Mouse (Mus musculus) kidney, embryonic 14.5 days (tissue): Measurements from ENCODE around the gene A730061H03Rik. TPM values are rescaled to one million over a fixed set of nuclear protein-coding genes. Genes with fewer than 3 reads are reported as not detected.
A peak's percentile ranks its signal among the peaks of the same experiment; 100 is the strongest.

ENCODE experiments used
- ATAC-seq: fragments of 200-750 bp; cut with Nextera tagmentation; 2 replicates; pipeline ENCODE4 v1.8.0; 2017; ENCODE audit warnings: moderate number of reproducible peaks, mild to moderate bottlenecking, moderate TSS enrichment, moderate library complexity; ENCODE audit not compliant: low FRiP score, low TSS enrichment
- H3K27ac ChIP-seq: fragments of 300-500 bp; sonication (generic); 2 replicates; pipeline ENCODE4 v1.5.1; 2014; ENCODE audit warnings: low read depth, mild to moderate bottlenecking, low read length, moderate library complexity, mixed read lengths
- H3K27me3 ChIP-seq: fragments of 300-500 bp; sonication (generic); 2 replicates; pipeline ENCODE4 v1.6.1; 2014; ENCODE audit warnings: mild to moderate bottlenecking, low read length; ENCODE audit not compliant: control insufficient read depth, insufficient read depth
- H3K36me3 ChIP-seq: fragments of 300-500 bp; sonication (generic); 2 replicates; pipeline ENCODE4 v1.6.1; 2014; ENCODE audit warnings: low read length, mixed read lengths; ENCODE audit not compliant: control insufficient read depth, insufficient read depth
- H3K4me1 ChIP-seq: fragments of 300-500 bp; sonication (generic); 2 replicates; pipeline ENCODE4 v1.6.1; 2014; ENCODE audit warnings: low read length, mixed read lengths; ENCODE audit not compliant: control insufficient read depth, insufficient read depth
- H3K4me2 ChIP-seq: fragments of 300-500 bp; sonication (generic); replicated peaks from 2 replicates; pipeline ENCODE4 v1.6.1; 2014; ENCODE audit warnings: low read depth, mild to moderate bottlenecking, low read length
- H3K4me3 ChIP-seq: fragments of 300-500 bp; sonication (generic); 2 replicates; pipeline ENCODE4 v1.5.1; 2014; ENCODE audit warnings: mild to moderate bottlenecking, low read length
- H3K9ac ChIP-seq: fragments of 300-500 bp; sonication (generic); 2 replicates; pipeline ENCODE4 v1.6.1; 2014; ENCODE audit warnings: low read depth, mild to moderate bottlenecking, low read length, moderate library complexity
- H3K9me3 ChIP-seq: fragments of 300-500 bp; sonication (generic); 2 replicates; pipeline ENCODE4 v1.6.1; 2016; ENCODE audit warnings: low read length; ENCODE audit not compliant: control insufficient read depth
- WGBS: fragments of 180-500 bp; shearing (Covaris S2); extraction: QIAGEN DNeasy Blood & Tissue Kit; methylation state at CpG from one replicate; pipeline ENCODE4 v1.1.7; 2014; 5-methylcytosine and 5-hydroxymethylcytosine counted together
- polyA plus RNA-seq: library from polyadenylated mRNA; unstranded; fragments of >200 nt; fragmentation: Nextera tagmentation; extraction: Ambion mirVana; gene quantifications from 2 replicates; pipeline ENCODE4 v1.2.1, GENCODE M21; 2014

The A730061H03Rik gene
- polyA plus RNA-seq, 1 experiment from 2014 or later: 1.5 TPM

GRCm38 (mm10) chr14:55544334-55544733 lies 15.9 kb downstream of the A730061H03Rik start:
- no peak for ATAC-seq
- H3K4me2 ChIP-seq: no peak overlapping the region
- H3K9me3 ChIP-seq: no peaks in the 10 kb centered on the region

GRCm38 (mm10) chr14:55542268-55542667 lies 17.9 kb downstream of the A730061H03Rik start:
- Histone ChIP-seq H3K36me3 (peaks cover 48% of the 10 kb centered on the region), H3K27me3 (no peaks in the 10 kb centered on the region), H3K4me3 (no peak overlapping the region), H3K27ac (no peak overlapping the region), H3K4me2 (no peak overlapping the region), H3K9me3 (no peaks in the 10 kb centered on the region), H3K9ac (no peak overlapping the region), H3K4me1 (peaks cover 11% of the 10 kb centered on the region)
- 96% methylated on average over 12 of the region's 12 CpGs for WGBS
- ATAC-seq: no peak

More at GRCm38 (mm10) chr14:55544334-55544733, 15.9 kb downstream of the A730061H03Rik start:
- Histone ChIP-seq H3K4me1 (peaks cover 11% of the 10 kb centered on the region), H3K9ac (no peak overlapping the region), H3K27ac (no peak overlapping the region), H3K36me3 (peaks cover 68% of the 10 kb centered on the region), H3K4me3 (no peak overlapping the region), H3K27me3 (no peaks in the 10 kb centered on the region)
- 87% methylated on average over 9 of the region's 9 CpGs for WGBS

- Histone ChIP-seq H3K9ac (peak overlapping the region; percentile 70), H3K9me3 (no peaks in the 10 kb centered on the region), H3K4me1 (peaks cover 11% of the 10 kb centered on the region), H3K27me3 (no peaks in the 10 kb centered on the region), H3K4me3 (peak overlapping the region; percentile 68), H3K36me3 (peaks cover 34% of the 10 kb centered on the region), H3K27ac (peak overlapping the region; percentile 86), H3K4me2 (peak overlapping the region; percentile 67)
- ATAC-seq: peak; percentile 39
- WGBS: 5% methylated on average over 10 of the region's 10 CpGs
These were observed 19.4 kb downstream of the A730061H03Rik start for GRCm38 (mm10) chr14:55540787-55541321.

GRCm38 (mm10) chr14:55540067-55540786 lies 20.0 kb downstream of the A730061H03Rik start, which contains the start of gene Pck2:
Gene Pck2 (plus strand): TSS chr14:55540266.
- Histone ChIP-seq H3K36me3 (peaks cover 27% of the 10 kb centered on the region), H3K4me3 (peak within 1 kb of the TSS; percentile 68), H3K4me1 (peaks cover 11% of the 10 kb centered on the region), H3K4me2 (peak within 1 kb of the TSS; percentile 67), H3K9me3 (no peaks in the 10 kb centered on the region), H3K27ac (peak within 1 kb of the TSS; percentile 86), H3K27me3 (no peaks in the 10 kb centered on the region), H3K9ac (peak within 1 kb of the TSS; percentile 70)
- under 1% methylated on average over 32 of the region's 32 CpGs for WGBS
- ATAC-seq: peak; percentile 96

- Histone ChIP-seq H3K4me3 (no peak overlapping the region), H3K4me1 (peaks cover 8% of the 10 kb centered on the region), H3K9me3 (no peaks in the 10 kb centered on the region), H3K9ac (no peak overlapping the region), H3K36me3 (no peaks in the 10 kb centered on the region), H3K4me2 (no peak overlapping the region), H3K27me3 (no peaks in the 10 kb centered on the region), H3K27ac (no peak overlapping the region)
- no peak for ATAC-seq
- WGBS: 53% methylated on average over 6 of the region's 6 CpGs
These were observed 24.0 kb downstream of the A730061H03Rik start for GRCm38 (mm10) chr14:55536116-55536745.

GRCm38 (mm10) chr14:55527940-55528339 lies 32.3 kb downstream of the A730061H03Rik start:
- H3K9me3 ChIP-seq: no peaks in the 10 kb centered on the region
- no peaks in the 10 kb centered on the region for H3K36me3 ChIP-seq
- no peak overlapping the region for H3K4me3 ChIP-seq
- ATAC-seq: no peak
- no peaks in the 10 kb centered on the region for H3K4me1 ChIP-seq
- H3K4me2 ChIP-seq: no peak overlapping the region
- H3K9ac ChIP-seq: no peak overlapping the region
- 27% methylated on average over 3 of the region's 3 CpGs for WGBS
- no peaks in the 10 kb centered on the region; the same call in 1 of the 2 replicates for H3K27me3 ChIP-seq
- no peak overlapping the region for H3K27ac ChIP-seq

- H3K27me3 ChIP-seq: peaks cover 4% of the 10 kb centered on the region; the same call in 1 of the 2 replicates
- no peak overlapping the region for H3K27ac ChIP-seq
- H3K4me1 ChIP-seq: no peaks in the 10 kb centered on the region
- H3K9ac ChIP-seq: no peak overlapping the region
- H3K4me3 ChIP-seq: no peak overlapping the region
- H3K9me3 ChIP-seq: no peaks in the 10 kb centered on the region
- ATAC-seq: no peak
- 93% methylated on average over 2 of the region's 2 CpGs for WGBS
- no peaks in the 10 kb centered on the region for H3K36me3 ChIP-seq
- H3K4me2 ChIP-seq: no peak overlapping the region
These were observed 33.5 kb downstream of the A730061H03Rik start for GRCm38 (mm10) chr14:55526674-55527073.

GRCm38 (mm10) chr14:55524785-55525184 lies 35.4 kb downstream of the A730061H03Rik start, which contains the start of gene Nrl:
Gene Nrl (minus strand): TSS chr14:55524981.
- Histone ChIP-seq H3K9me3 (no peaks in the 10 kb centered on the region), H3K4me1 (0 out of 2 replicates have a peak, but pooled peaks cover 4% of the 10 kb centered on the region), H3K27me3 (peaks cover 19% of the 10 kb centered on the region; the same call in 1 of the 2 replicates), H3K4me2 (no peak within 1 kb of the TSS), H3K4me3 (no peak within 1 kb of the TSS), H3K27ac (no peak within 1 kb of the TSS), H3K36me3 (no peaks in the 10 kb centered on the region), H3K9ac (no peak within 1 kb of the TSS)
- ATAC-seq: no peak
- 21% methylated on average over 8 of the region's 8 CpGs for WGBS
